Mouse (Mus musculus) E14TG2a.4 (cell line): ENCODE results near the gene Btd.

Experiments used
- H3K27me3 ChIP-seq: 2 replicates; pipeline ENCODE4 v1.6.1; 2014; ENCODE audit warnings: low read length, control low read depth; ENCODE audit not compliant: insufficient read depth
- H3K36me3 ChIP-seq: 2 replicates; pipeline ENCODE4 v1.6.1; 2014; ENCODE audit warnings: low read length, control low read depth; ENCODE audit not compliant: insufficient read depth
- H3K4me1 ChIP-seq: replicated peaks from 2 replicates; pipeline ENCODE4 v1.6.1; 2014; ENCODE audit warnings: low read depth, low read length, control low read depth
- H3K4me3 ChIP-seq: replicated peaks from 2 replicates; pipeline ENCODE4 v1.5.1; 2014; ENCODE audit warnings: mild to moderate bottlenecking, low read length
- H3K9me3 ChIP-seq: 2 replicates; pipeline ENCODE4 v1.6.1; 2014; ENCODE audit warnings: low read length, control low read depth
- CTCF ChIP-seq: conservative IDR thresholded peaks from 2 replicates; pipeline ENCODE4 v1.5.1; 2014; ENCODE audit warnings: low read length
- NANOG ChIP-seq: IDR thresholded peaks from 2 replicates; pipeline ENCODE4 v1.6.1; 2014; ENCODE audit warnings: borderline replicate concordance, low read length, mixed read lengths
- POU5F1 ChIP-seq: IDR thresholded peaks from 2 replicates; pipeline ENCODE4 v1.6.1; 2014; ENCODE audit warnings: low read length, borderline replicate concordance

Btd gene

DNA sequence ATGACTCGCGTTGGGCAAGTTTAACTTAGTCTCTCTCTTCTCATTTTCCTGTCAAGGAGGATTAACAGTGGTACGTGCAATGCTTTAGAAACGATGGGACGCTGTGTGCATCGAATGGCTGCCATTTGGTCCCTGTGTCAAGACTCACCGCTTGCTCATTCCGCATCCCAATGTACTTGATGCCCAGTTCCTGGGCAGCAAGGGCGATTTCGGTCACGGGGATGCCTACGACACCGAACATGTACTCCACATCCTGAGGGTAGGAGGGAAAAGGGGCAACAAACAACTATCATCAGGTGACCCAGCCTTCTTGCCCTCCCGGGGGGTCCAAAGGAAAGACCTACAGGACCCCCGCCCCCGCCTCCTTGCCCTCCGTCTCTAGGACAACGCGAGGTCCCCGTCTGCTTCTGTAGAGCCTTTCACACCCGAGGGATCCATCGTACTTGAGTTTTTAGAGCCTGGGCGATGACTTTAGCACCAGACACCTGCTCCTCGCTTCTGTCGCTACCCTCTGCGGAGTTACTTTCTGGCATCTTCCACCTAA lies 410 bp upstream of the Btd start, which contains the start of gene Gm49387:
Gene Gm49387 (minus strand): TSS at position 533 of the 544 bp plus-strand sequence.
- no peak for TF ChIP-seq CTCF
- TF ChIP-seq NANOG, result no peak
- no peak for TF ChIP-seq POU5F1
- peaks cover 25% of the 10 kb centered on the region for H3K4me1 ChIP-seq

DNA sequence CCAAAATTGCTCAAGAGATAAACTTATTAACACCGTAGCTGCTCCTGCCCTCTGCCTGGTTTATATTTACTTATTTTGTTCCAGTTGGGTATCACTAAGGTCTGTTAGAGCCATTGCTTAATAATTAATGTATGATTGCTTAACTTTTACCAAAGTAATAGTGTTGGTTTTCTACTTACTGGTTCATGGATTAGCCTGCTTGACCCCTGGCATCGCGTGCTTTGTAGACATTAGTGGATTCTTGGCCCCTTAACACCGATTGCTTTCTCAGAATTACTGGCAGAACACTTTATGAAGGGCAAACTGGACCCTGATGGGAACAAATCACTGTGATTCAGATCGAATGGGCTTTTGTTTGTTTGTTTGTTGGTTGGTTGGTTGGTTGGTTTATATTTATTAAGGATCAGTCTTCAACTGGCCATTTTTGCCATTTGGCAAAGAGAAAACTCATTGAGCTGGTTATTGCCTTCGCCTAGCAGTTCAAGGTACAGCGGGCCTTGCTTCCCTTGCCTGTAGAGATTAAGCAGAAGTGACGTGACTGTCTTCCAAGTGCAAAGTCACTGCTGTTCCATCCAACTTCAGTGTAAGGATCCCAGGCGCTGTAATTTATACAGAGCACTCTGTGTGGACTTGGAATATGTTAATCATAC lies 803 bp downstream of the Btd start:
- no peak for TF ChIP-seq CTCF
- TF ChIP-seq POU5F1, result no peak
- no peak for TF ChIP-seq NANOG
- no peaks in the 10 kb centered on the region for H3K27me3 ChIP-seq
- no peaks in the 10 kb centered on the region for H3K36me3 ChIP-seq
- peaks cover 25% of the 10 kb centered on the region for H3K4me1 ChIP-seq
- peak overlapping the region; percentile 91 for H3K4me3 ChIP-seq
- H3K9me3 ChIP-seq, result no peaks in the 10 kb centered on the region

More for the DNA sequence above, 410 bp upstream of the Btd start, which contains the start of gene Gm49387:
- no peaks in the 10 kb centered on the region for H3K36me3 ChIP-seq
- H3K4me3 ChIP-seq, result peak within 1 kb of the TSS; percentile 91
- H3K9me3 ChIP-seq, result no peaks in the 10 kb centered on the region
- H3K27me3 ChIP-seq, result no peaks in the 10 kb centered on the region

- TF ChIP-seq CTCF (no peak), NANOG (no peak), POU5F1 (no peak)
- H3K27me3 ChIP-seq, result no peaks in the 10 kb centered on the region
- no peaks in the 10 kb centered on the region for H3K36me3 ChIP-seq
- H3K9me3 ChIP-seq, result no peaks in the 10 kb centered on the region
- H3K4me3 ChIP-seq, result no peak overlapping the region
- peaks cover 22% of the 10 kb centered on the region for H3K4me1 ChIP-seq
These were observed 3.5 kb downstream of the Btd start for GRCm38 (mm10) chr14:31644183-31644830.

DNA sequence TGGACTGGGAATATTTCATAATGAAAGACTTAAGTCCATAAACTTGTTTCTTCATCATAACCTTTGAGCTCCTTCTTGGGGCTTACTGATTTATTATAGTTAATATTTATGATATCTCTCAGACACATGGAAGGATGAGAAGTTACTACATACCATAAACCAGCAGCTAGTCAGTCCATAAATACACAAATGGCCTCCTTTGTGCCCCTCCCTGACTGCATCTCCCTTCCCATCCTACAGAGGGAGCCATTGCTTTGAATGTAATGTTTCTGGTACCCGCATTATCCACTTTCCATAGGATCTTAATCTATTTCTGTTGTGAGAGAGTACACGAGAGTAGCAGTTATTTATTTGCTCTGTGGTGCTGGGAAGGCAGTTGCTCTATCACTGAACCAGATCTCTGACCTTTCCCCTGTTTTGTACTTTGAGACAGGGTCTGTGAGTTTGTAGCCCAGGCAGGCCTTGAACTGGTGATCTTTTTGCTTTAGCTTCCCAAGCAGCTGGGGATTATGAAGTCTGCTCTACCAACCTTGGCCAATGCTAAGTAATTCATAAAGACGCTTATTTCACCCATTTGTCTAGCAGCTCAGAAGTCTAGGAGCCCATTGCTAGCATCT lies 4.2 kb downstream of the Btd start:
- TF ChIP-seq NANOG (no peak), POU5F1 (no peak), CTCF (peak; percentile 95)

DNA sequence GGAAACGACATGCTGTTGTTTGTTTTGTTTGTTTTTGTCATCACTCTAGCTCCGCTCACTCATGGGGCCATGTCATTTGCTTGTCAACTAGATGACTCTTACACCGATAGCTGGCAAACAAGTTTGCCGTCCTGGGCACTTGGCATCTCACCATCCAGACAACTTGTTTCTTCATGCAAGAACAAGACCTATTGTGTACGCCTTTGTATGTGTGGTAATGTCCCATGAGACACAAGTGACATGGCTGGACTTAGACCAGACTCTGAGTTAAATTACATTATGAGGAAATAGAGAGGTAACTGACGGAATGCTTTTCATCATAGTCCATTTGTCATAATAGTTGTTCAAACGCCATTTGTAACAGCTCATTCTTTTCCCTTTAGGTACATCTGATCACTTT lies 5.1 kb downstream of the Btd start:
- no peak for TF ChIP-seq POU5F1
- TF ChIP-seq NANOG, result no peak
- TF ChIP-seq CTCF, result no peak
- no peaks in the 10 kb centered on the region for H3K36me3 ChIP-seq
- H3K4me3 ChIP-seq, result no peak overlapping the region
- peaks cover 3% of the 10 kb centered on the region; the same call in 1 of the 2 replicates for H3K9me3 ChIP-seq
- H3K4me1 ChIP-seq, result peaks cover 17% of the 10 kb centered on the region
- no peaks in the 10 kb centered on the region for H3K27me3 ChIP-seq

More for the DNA sequence above, 4.2 kb downstream of the Btd start:
- Histone ChIP-seq H3K27me3 (no peaks in the 10 kb centered on the region), H3K4me3 (no peak overlapping the region), H3K36me3 (no peaks in the 10 kb centered on the region), H3K4me1 (peaks cover 23% of the 10 kb centered on the region), H3K9me3 (no peaks in the 10 kb centered on the region)

DNA sequence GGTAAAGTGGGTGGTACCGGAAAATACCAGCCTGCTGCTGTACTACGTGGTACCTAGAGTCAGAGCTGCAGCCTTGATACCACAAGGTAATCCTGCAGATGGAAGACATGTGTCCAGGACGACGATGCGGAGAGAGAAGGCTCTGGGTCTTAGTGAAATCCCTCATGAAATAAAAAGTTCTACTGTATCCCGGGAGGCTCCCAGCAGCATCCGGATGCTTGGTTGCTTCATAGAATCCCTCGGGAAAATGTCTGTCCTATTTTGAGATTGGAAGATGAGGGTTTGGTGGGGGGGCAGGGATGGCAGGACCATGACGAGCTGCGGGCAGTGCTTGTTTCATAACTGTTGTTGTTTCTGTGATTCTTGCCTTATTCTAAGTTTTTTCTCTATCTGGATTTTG lies 7.2 kb downstream of the Btd start:
- no peaks in the 10 kb centered on the region for H3K27me3 ChIP-seq
- H3K9me3 ChIP-seq, result peaks cover 3% of the 10 kb centered on the region; the same call in 1 of the 2 replicates
- no peaks in the 10 kb centered on the region for H3K36me3 ChIP-seq
- H3K4me1 ChIP-seq, result peaks cover 7% of the 10 kb centered on the region
- TF ChIP-seq POU5F1, result no peak
- TF ChIP-seq NANOG, result no peak
- TF ChIP-seq CTCF, result no peak
- H3K4me3 ChIP-seq, result no peak overlapping the region

GRCm38 (mm10) chr14:31650347-31650746 lies 9.5 kb downstream of the Btd start:
- Histone ChIP-seq H3K9me3 (peaks cover 3% of the 10 kb centered on the region; the same call in 1 of the 2 replicates), H3K4me1 (peaks cover 7% of the 10 kb centered on the region), H3K4me3 (no peak overlapping the region), H3K27me3 (no peaks in the 10 kb centered on the region), H3K36me3 (no peaks in the 10 kb centered on the region)
- peak; percentile 79 for TF ChIP-seq CTCF
- TF ChIP-seq POU5F1, result no peak

GRCm38 (mm10) chr14:31651206-31651605 lies 10.4 kb downstream of the Btd start:
- no peaks in the 10 kb centered on the region for H3K36me3 ChIP-seq
- TF ChIP-seq POU5F1, result no peak
- TF ChIP-seq NANOG, result no peak
- TF ChIP-seq CTCF, result no peak

More at GRCm38 (mm10) chr14:31651206-31651605, 10.4 kb downstream of the Btd start:
- no peaks in the 10 kb centered on the region for H3K27me3 ChIP-seq
- no peak overlapping the region for H3K4me3 ChIP-seq
- H3K9me3 ChIP-seq, result peaks cover 3% of the 10 kb centered on the region; the same call in 1 of the 2 replicates
- H3K4me1 ChIP-seq, result peaks cover 7% of the 10 kb centered on the region
